Comparison of ENCODE assay signal across 13 mouse cellular contexts in the genomic region with DNA sequence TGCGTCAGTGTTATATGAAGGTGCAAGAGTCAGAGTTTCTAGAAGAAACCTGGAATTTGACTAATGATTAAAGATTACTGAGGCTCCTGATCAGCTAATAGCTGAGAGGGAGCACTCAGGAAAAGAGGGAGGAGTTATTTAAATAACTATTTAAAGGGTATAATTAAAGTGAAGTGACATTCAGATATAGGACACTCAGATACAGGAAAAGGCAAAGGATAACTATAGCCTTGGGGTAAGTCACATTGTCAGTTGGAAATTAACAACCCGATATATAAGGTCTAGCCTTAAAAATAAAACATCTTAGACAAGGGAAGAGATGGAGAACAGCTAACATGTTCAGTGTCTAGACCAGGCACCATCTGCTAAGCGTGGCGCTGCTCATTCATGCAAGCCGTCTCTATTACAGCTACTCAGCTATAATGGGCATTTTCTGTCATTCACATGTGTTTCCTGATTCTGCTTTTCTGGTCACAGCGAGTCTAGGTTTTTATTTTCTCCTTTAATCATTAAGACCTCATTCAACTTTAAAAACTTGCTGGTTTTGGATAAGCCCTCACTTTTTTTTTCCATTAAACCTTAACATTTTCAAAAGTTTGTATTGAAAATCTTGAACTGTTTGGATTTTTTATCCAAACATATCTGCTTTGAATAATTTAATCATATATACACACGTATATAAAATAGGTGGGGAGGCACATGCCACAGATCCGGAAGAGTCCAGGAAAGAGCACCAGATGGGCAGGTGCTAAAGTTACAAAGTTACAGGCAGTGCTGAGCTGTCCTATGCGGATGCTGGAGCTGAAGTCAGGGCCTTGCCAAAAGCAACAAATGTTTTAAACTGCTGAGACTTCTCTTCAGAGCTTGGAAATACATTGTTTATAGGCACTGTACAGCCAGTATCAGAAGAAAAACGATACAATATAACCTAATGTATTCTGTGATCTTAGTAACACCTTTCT.
DNase-seq lines count a peak whose midpoint lies in the region; ATAC-seq and TF ChIP-seq lines count a peak whose summit lies in the region.
"Had no signal": no experiment of that assay in that cellular context is flagged by ENCODE, and none has a peak within 500 bp of the region (broad histone marks: within the 10 kb centered on the region; RNA-seq: fewer than 3 reads in every experiment).

No protein-coding gene starts in this region.

- H3K27me3 ChIP-seq in kidney, embryonic 16.5 days (ENCODE audit: insufficient read depth, low read length) = no peaks in the 10 kb centered on the region
- H3K27me3 ChIP-seq in kidney, adult 2 months (replicated peaks; ENCODE audit: control insufficient read depth, insufficient read depth, low read length) = no peaks in the 10 kb centered on the region
- no peaks in the 10 kb centered on the region for H3K27me3 ChIP-seq in CH12.LX (replicated peaks)
- no peaks in the 10 kb centered on the region for H3K27me3 ChIP-seq in hindbrain, embryonic 14.5 days (ENCODE audit: control insufficient read depth, insufficient read depth, low read length)

- in situ Hi-C loops in CH12.LX (cut with MboI; ENCODE audit: low pct_ligation_motif_present, low pct_unique_long_range_greater_than_20kb, low sequenced_read_pairs) = no loop called here

- no peak for TF ChIP-seq RAD21 in CH12.LX (IDR thresholded peaks at IDR 0.05; ENCODE audit: low read depth, low read length)

- WGBS in kidney, embryonic 16.5 days = 25% methylated on average over 10 of the region's 10 CpGs
- WGBS in kidney, adult 2 months = 27% methylated on average over 10 of the region's 10 CpGs
- WGBS in hindbrain, embryonic 14.5 days = 60% methylated on average over 10 of the region's 10 CpGs

- no peak for TF ChIP-seq CTCF in kidney, adult 2 months (conservative IDR thresholded peaks at IDR 0.05; ENCODE audit: insufficient read depth, insufficient read length, low read depth, low read length)
- no peak for TF ChIP-seq CTCF in CH12.LX (conservative IDR thresholded peaks at IDR 0.05 in 1 of 2, IDR thresholded peaks at IDR 0.05 in 1 of 2; ENCODE audit: low read depth in 2 of 2, low read length in 2 of 2)
- TF ChIP-seq CTCF in brain, embryonic 14.5 days (IDR thresholded peaks at IDR 0.05; ENCODE audit: borderline replicate concordance, extremely low read depth, insufficient read depth, insufficient read length) = no peak

- no peak overlapping the region for H3K4me3 ChIP-seq in kidney, embryonic 16.5 days (ENCODE audit: low read length)
- no peak overlapping the region for H3K4me3 ChIP-seq in kidney, adult 2 months (ENCODE audit: insufficient read depth, low read depth, low read length)
- H3K4me3 ChIP-seq in CH12.LX (replicated peaks in 1 of 3; ENCODE audit: low read depth in 2 of 3, low read length in 2 of 3, poor library complexity in 1 of 3) = no peak overlapping the region
- no peak overlapping the region for H3K4me3 ChIP-seq in hindbrain, embryonic 14.5 days (replicated peaks; ENCODE audit: low read length)
- H3K4me3 ChIP-seq: erythroblast, embryonic 14.5 days; midbrain, embryonic 10.5 days had no signal

- no peak overlapping the region for H3K9ac ChIP-seq in kidney, embryonic 16.5 days (replicated peaks; ENCODE audit: low read length)
- no peak overlapping the region for H3K9ac ChIP-seq in CH12.LX (ENCODE audit: insufficient read depth, low read depth)
- H3K9ac ChIP-seq in hindbrain, embryonic 14.5 days = no peak overlapping the region

- TF ChIP-seq POLR2A in kidney, adult 2 months (IDR thresholded peaks at IDR 0.05; ENCODE audit: low read depth, low read length) = no peak
- no peak for TF ChIP-seq POLR2A in CH12.LX (IDR thresholded peaks at IDR 0.05; ENCODE audit: low read depth, low read length)
- TF ChIP-seq POLR2A in brain, embryonic 14.5 days (IDR thresholded peaks at IDR 0.05; ENCODE audit: borderline replicate concordance, extremely low read depth, insufficient read depth, insufficient read length, poor library complexity, severe bottlenecking) = no peak

- no peak overlapping the region for H3K27ac ChIP-seq in kidney, embryonic 16.5 days (ENCODE audit: low read length)
- no peak overlapping the region for H3K27ac ChIP-seq in kidney, adult 2 months (ENCODE audit: insufficient read depth, low read depth, low read length)
- no peak overlapping the region for H3K27ac ChIP-seq in CH12.LX (ENCODE audit: insufficient read depth, low read depth)
- H3K27ac ChIP-seq in hindbrain, embryonic 14.5 days = no peak overlapping the region
- H3K27ac ChIP-seq: midbrain, embryonic 10.5 days had no signal

- dilution Hi-C loops in CH12.LX (cut with MboI; ENCODE audit: extremely low pct_ligation_motif_present, extremely low pct_unique_long_range_greater_than_20kb, low sequenced_read_pairs) = no loop called here

- H3K79me2 ChIP-seq in CH12.LX (replicated peaks; ENCODE audit: control insufficient read depth, extremely low read depth, insufficient read depth, poor library complexity, severe bottlenecking) = no peaks in the 10 kb centered on the region

- H3K4me1 ChIP-seq in kidney, embryonic 16.5 days (ENCODE audit: insufficient read depth, low read length) = 0 out of 2 replicates have a peak, but pooled peaks cover 2% of the 10 kb centered on the region
- no peaks in the 10 kb centered on the region for H3K4me1 ChIP-seq in kidney, adult 2 months (ENCODE audit: control insufficient read depth, insufficient read depth, low read length)
- H3K4me1 ChIP-seq in CH12.LX (ENCODE audit: control insufficient read depth in 1 of 2, insufficient read depth in 2 of 2) = peaks cover 0 to 24% of the 10 kb centered on the region in 2 experiments; a peak in 2 of 4 replicates
- no peaks in the 10 kb centered on the region for H3K4me1 ChIP-seq in hindbrain, embryonic 14.5 days (replicated peaks; ENCODE audit: control insufficient read depth, insufficient read depth, low read length)
- H3K4me1 ChIP-seq: midbrain, embryonic 10.5 days had no signal

- no peak for TF ChIP-seq EP300 in CH12.LX (IDR thresholded peaks at IDR 0.05; ENCODE audit: low read length)

- no peak overlapping the region for H3K4me2 ChIP-seq in kidney, embryonic 16.5 days (replicated peaks; ENCODE audit: low read depth, low read length)
- H3K4me2 ChIP-seq in CH12.LX (ENCODE audit: insufficient read depth, low read depth, poor library complexity, severe bottlenecking) = no peak overlapping the region
- no peak overlapping the region for H3K4me2 ChIP-seq in hindbrain, embryonic 14.5 days (replicated peaks)

- peak; percentile 94 for ATAC-seq in kidney, embryonic 16.5 days (ENCODE audit: low FRiP score, low TSS enrichment)
- ATAC-seq in hindbrain, embryonic 14.5 days (ENCODE audit: low FRiP score) = peak; percentile 64; the same call in 1 of the 2 replicates
- ATAC-seq: Patski had no signal

- H3K36me3 ChIP-seq in kidney, embryonic 16.5 days (ENCODE audit: insufficient read depth, low read length) = no peaks in the 10 kb centered on the region
- no peaks in the 10 kb centered on the region for H3K36me3 ChIP-seq in kidney, adult 2 months (ENCODE audit: control insufficient read depth, insufficient read depth, low read length)
- no peaks in the 10 kb centered on the region for H3K36me3 ChIP-seq in CH12.LX (replicated peaks in 1 of 2; ENCODE audit: control insufficient read depth in 1 of 2, insufficient read depth in 1 of 2, low read length in 1 of 2)
- H3K36me3 ChIP-seq in hindbrain, embryonic 14.5 days (replicated peaks; ENCODE audit: control insufficient read depth, insufficient read depth) = no peaks in the 10 kb centered on the region
- H3K36me3 ChIP-seq: midbrain, embryonic 10.5 days had no signal

- no peak for DNase-seq in kidney, adult 2 months
- DNase-seq in CH12.LX (ENCODE audit: extremely low read depth) = peak; percentile 38
- DNase-seq in brain, embryonic 14.5 days (ENCODE audit: low read depth) = peak; percentile 83
- DNase-seq in hindbrain, embryonic 14.5 days (ENCODE audit: low spot score) = peak; percentile 33
- DNase-seq in adrenal gland, adult 18-20 months (ENCODE audit: low spot score in 2 of 2) = no peak
- no peak for DNase-seq in layer of hippocampus, adult 9-10 months (ENCODE audit: low spot score)
- no peak for DNase-seq in thymus, postnatal 36 days
- DNase-seq: adrenal gland, adult 8-10 months; kidney, postnatal 4 days had no signal

- H3K9me3 ChIP-seq in kidney, embryonic 16.5 days (ENCODE audit: low read length) = no peaks in the 10 kb centered on the region
- no peaks in the 10 kb centered on the region for H3K9me3 ChIP-seq in CH12.LX (replicated peaks; ENCODE audit: low read length)
- H3K9me3 ChIP-seq in hindbrain, embryonic 14.5 days (ENCODE audit: control insufficient read depth, low read length) = no peaks in the 10 kb centered on the region
- H3K9me3 ChIP-seq: midbrain, embryonic 10.5 days had no signal

TF ChIP-seq in CH12.LX, 34 proteins besides CTCF, POLR2A, EP300 and RAD21:
- TF ChIP-seq E2F4 (IDR thresholded peaks at IDR 0.05; ENCODE audit: insufficient replicate concordance, low read depth, low read length) (no peak), ETS1 (conservative IDR thresholded peaks at IDR 0.05; ENCODE audit: low read depth, low read length) (0 out of 2 replicates have a peak, but pooled peaks have one; percentile 12)

Comparison
In these comparisons a context has a peak if more than half of its experiments do, and no peak if none do; other contexts are left out.
1. DNase-seq: peak in CH12.LX (single experiment), brain, embryonic 14.5 days (single experiment) and hindbrain, embryonic 14.5 days (single experiment); none in kidney, adult 2 months (single experiment), adrenal gland, adult 18-20 months (0 of 2), layer of hippocampus, adult 9-10 months (single experiment) and thymus, postnatal 36 days (0 of 2).